Mouse (Mus musculus) frontal cortex, postnatal 10 days (tissue): ENCODE results near the gene Kdr.

ENCODE experiments used
- DNase-seq, 2 experiments: peaks; one replicate each; pipeline ENCODE4 v3.0.0; 2022; ENCODE audit warnings: low spot score in 2 of 2, mixed read lengths in 1 of 2

Kdr gene

GRCm38 (mm10) chr5:75919601-75920000 is 58.7 kb downstream of the Kdr start:
- DNase-seq, result no peak

GRCm38 (mm10) chr5:75918139-75918538 is 60.1 kb downstream of the Kdr start:
- no peak for DNase-seq

GRCm38 (mm10) chr5:75917231-75917630 is 61.0 kb downstream of the Kdr start:
- DNase-seq, result no peak

- no peak for DNase-seq
Observed at GRCm38 (mm10) chr5:75906102-75906501, 72.2 kb downstream of the Kdr start.

GRCm38 (mm10) chr5:75900231-75900920 is 77.9 kb downstream of the Kdr start:
- no peak for DNase-seq

GRCm38 (mm10) chr5:75895351-75895750 is 82.9 kb downstream of the Kdr start:
- no peak for DNase-seq

GRCm38 (mm10) chr5:75892956-75893471 is 85.2 kb downstream of the Kdr start:
- no peak for DNase-seq
